Mouse (Mus musculus) kidney, postnatal 36 days (tissue): Measurements from ENCODE around the gene Slc17a2.

Experiments
- DNase-seq, 2 experiments: peaks; one replicate each; pipeline ENCODE4 v3.0.0; 2021 to 2022; ENCODE audit warnings: mixed read lengths in 2 of 2

Slc17a2 gene

GRCm38 (mm10) chr13:23799405-23799804 lies 7.4 kb upstream of the Slc17a2 start:
- DNase-seq: no peak

GRCm38 (mm10) chr13:23804532-23804931 lies 2.3 kb upstream of the Slc17a2 start:
- DNase-seq: no peak

GRCm38 (mm10) chr13:23816148-23816547 lies 9.4 kb downstream of the Slc17a2 start:
- DNase-seq: peak in 1 of 2 experiments; percentile 22

GRCm38 (mm10) chr13:23820179-23820940 lies 13.6 kb downstream of the Slc17a2 start:
- no peak for DNase-seq

- no peak for DNase-seq
Measured at GRCm38 (mm10) chr13:23822213-23822612, 15.4 kb downstream of the Slc17a2 start.

- no peak for DNase-seq
Measured at GRCm38 (mm10) chr13:23826606-23827005, 19.8 kb downstream of the Slc17a2 start.

GRCm38 (mm10) chr13:23833053-23833452 lies 26.3 kb downstream of the Slc17a2 start:
- DNase-seq: peak; percentile 65

- DNase-seq: peak; percentile 54 to 62
Measured at GRCm38 (mm10) chr13:23834836-23835235, 28.0 kb downstream of the Slc17a2 start.

- peak; percentile 27 to 35 for DNase-seq
Measured at GRCm38 (mm10) chr13:23836630-23837029, 29.8 kb downstream of the Slc17a2 start.

GRCm38 (mm10) chr13:23839308-23839707 lies 32.5 kb downstream of the Slc17a2 start, which contains the start of gene Slc17a3:
Slc17a3 (plus strand) TSS chr13:23839434.
- DNase-seq: peak; percentile 69 to 80

- DNase-seq: no peak
Measured at GRCm38 (mm10) chr13:23845851-23846250, 39.1 kb downstream of the Slc17a2 start.

GRCm38 (mm10) chr13:23849299-23849698 lies 42.5 kb downstream of the Slc17a2 start:
- no peak for DNase-seq

- DNase-seq: no peak
Measured at GRCm38 (mm10) chr13:23856401-23856800, 49.6 kb downstream of the Slc17a2 start.

- no peak for DNase-seq
Measured at GRCm38 (mm10) chr13:23861815-23862214, 55.0 kb downstream of the Slc17a2 start.

- DNase-seq: peak; percentile 55 to 74
Measured at GRCm38 (mm10) chr13:23864711-23865110, 57.9 kb downstream of the Slc17a2 start.

GRCm38 (mm10) chr13:23866086-23866710 lies 59.4 kb downstream of the Slc17a2 start:
- peak in 1 of 2 experiments; percentile 58 for DNase-seq

- peak; percentile 67 to 78 for DNase-seq
Measured at GRCm38 (mm10) chr13:23867000-23867399, 60.2 kb downstream of the Slc17a2 start.

GRCm38 (mm10) chr13:23867405-23867804 lies 60.6 kb downstream of the Slc17a2 start, which contains the start of gene Slc17a1:
Slc17a1 (plus strand) TSS chr13:23867750.
- DNase-seq: peak; percentile 66 to 78

GRCm38 (mm10) chr13:23868790-23869533 lies 62.2 kb downstream of the Slc17a2 start:
- peak; percentile 54 to 83 for DNase-seq

- peak; percentile 41 to 82 for DNase-seq
Measured at GRCm38 (mm10) chr13:23869996-23870395, 63.2 kb downstream of the Slc17a2 start.

GRCm38 (mm10) chr13:23873141-23873540 lies 66.3 kb downstream of the Slc17a2 start:
- peak; percentile 59 to 63 for DNase-seq
